Mouse (Mus musculus) frontal cortex, adult (tissue): ENCODE results near the gene Alcam.

Experiments
- ATAC-seq: cut with Nextera tagmentation; 2 replicates; pipeline ENCODE4 v1.9.2; 2017; ENCODE audit warnings: mild to moderate bottlenecking, moderate library complexity, mixed read lengths; ENCODE audit not compliant: low TSS enrichment

Gene Alcam

DNA sequence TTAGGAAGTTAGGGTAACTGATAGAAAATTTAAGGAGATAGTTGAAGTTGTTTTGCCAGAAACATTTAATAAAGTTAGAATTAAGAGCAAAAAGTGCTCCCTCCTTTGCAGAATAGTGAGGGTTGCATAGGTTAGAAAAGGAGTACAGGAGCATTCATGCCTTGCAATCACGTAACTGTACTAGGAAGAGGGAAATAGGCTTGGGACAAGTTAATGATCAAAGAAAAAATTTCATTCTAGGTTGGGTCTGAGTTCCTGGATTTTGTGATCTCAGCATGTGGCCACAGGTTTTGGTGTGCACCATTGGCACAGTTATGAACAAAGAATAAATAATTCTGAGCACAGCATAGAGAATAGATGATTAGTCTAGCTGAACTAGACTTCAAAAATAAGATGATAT, 192.1 kb downstream of the Alcam start:
- ATAC-seq: no peak

DNA sequence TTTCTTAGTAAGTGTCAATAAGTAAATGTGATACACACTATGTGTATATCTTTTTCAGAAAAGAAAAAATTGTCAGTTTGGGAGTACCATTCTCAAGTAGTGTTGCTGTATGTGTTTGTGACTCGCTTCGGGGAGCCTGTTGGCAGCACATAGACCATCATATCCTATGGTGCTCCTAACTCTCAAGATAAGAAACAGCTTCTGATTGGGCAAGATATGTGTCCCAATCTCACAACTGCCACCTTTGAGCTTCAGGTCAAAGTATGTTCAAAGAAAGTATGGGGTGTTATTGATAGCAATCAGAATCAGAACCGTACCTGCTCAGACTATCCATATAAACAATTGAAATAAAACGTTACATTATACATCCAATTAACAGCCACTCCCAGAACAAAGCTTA, 202.9 kb downstream of the Alcam start:
- ATAC-seq: no peak

DNA sequence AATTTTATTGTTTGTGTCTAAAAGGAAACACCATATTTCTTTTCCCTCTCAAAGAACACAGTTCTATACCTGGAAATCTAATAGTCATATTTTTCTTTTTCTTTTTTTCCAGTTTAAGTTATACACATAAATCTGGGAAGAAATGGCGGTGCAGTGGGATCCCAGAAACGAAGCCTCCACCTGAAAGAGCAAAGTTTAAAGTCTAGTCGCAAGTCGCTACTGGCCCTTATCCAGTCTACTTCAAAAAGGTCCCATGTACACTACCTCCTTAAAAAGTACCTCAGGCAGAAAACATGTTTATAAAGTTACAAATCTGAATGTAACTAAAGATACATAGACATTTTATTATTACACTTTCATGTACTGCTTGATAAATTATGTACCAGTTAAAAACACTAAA, 203.7 kb downstream of the Alcam start:
- no peak for ATAC-seq

- no peak for ATAC-seq
Measured at GRCm38 (mm10) chr16:52243421-52243973, 210.4 kb downstream of the Alcam start.

DNA sequence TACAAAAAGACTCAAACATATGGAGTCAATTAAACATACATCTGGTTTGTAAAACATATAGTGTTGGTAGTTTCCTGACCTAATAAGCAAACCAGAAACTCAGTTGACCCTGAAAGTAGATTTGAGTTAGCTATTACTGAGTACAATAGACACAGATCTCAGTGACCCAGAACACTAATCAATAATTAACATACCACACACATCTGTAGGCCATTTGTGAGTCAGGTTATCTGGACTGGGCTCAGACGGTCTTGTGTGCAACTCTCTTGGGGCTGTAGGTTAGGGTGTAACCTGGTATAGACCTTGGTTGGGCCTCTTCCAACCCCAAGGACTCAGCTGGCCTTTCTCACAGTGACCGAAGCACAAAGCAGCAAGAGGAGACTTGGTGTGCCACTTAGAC, 211.7 kb downstream of the Alcam start:
- ATAC-seq: no peak

- ATAC-seq: peak; percentile 95
Measured at GRCm38 (mm10) chr16:52229930-52230329, 223.9 kb downstream of the Alcam start.

- no peak for ATAC-seq
Measured at GRCm38 (mm10) chr16:52229446-52229845, 224.4 kb downstream of the Alcam start.

GRCm38 (mm10) chr16:52222896-52223295, 231.0 kb downstream of the Alcam start:
- no peak for ATAC-seq

DNA sequence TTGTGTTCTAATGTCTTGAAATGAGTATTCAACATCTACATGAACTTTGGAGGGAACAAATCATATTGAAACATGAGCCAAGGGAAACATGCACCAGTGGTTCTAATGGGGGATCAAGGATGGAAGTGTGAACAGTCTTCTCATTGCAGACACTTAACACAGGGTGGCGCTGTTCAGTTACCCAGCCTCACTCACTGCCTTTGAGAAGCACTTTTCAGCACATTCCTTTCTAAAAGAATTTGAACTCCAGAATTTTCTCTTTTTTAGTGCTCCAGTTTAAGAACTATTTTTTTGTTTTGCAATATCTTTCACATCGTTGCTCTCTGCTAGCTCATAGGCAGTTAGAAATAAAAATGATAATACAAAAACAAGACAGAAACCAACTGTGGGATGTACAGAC, 234.8 kb downstream of the Alcam start:
- ATAC-seq: peak; percentile 99

- ATAC-seq: no peak
Measured at GRCm38 (mm10) chr16:52210844-52211606, 242.8 kb downstream of the Alcam start.

DNA sequence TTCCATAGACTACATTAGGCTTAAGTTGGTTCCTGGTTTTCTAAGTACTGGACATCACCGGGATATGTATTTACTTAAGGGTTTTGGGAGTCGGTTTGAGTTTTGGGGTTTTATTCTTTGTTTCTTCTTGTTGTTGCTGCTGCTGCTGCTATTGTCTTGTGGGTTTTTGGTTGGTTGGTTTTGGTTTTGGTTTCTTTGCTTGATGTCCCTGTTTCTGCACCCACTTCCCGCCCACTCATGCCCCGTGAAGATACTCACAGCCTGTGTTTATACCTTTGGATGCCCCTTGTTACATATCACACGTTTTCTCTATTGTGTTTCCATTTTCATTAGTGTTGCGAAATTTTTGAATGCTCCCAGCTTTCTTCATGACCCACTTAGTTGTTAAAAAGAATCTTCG, 253.8 kb downstream of the Alcam start:
- ATAC-seq: no peak
